Mouse (Mus musculus) heart, embryonic 16.5 days (tissue): Measurements from ENCODE around the gene Ccnc. TPM values are rescaled to one million over a fixed set of nuclear protein-coding genes. Genes with fewer than 3 reads are reported as not detected.

ENCODE experiments used
- ATAC-seq: fragments of 200-750 bp; cut with Nextera tagmentation; replicated peaks from 2 replicates; pipeline ENCODE4 v1.8.0; 2017; ENCODE audit warnings: moderate number of reproducible peaks; ENCODE audit not compliant: insufficient read depth, low FRiP score; ENCODE audit errors: extremely low read depth
- H3K27ac ChIP-seq: fragments of 300-500 bp; sonication (generic); 2 replicates; pipeline ENCODE4 v1.5.1; 2014; ENCODE audit warnings: mild to moderate bottlenecking, low read length, control low read depth, moderate library complexity
- H3K27me3 ChIP-seq: fragments of 300-500 bp; sonication (generic); 2 replicates; pipeline ENCODE4 v1.6.1; 2014; ENCODE audit warnings: low read length, mixed read lengths; ENCODE audit not compliant: control insufficient read depth, insufficient read depth
- H3K36me3 ChIP-seq: fragments of 300-500 bp; sonication (generic); 2 replicates; pipeline ENCODE4 v1.6.1; 2014; ENCODE audit not compliant: control insufficient read depth, insufficient read depth
- H3K4me1 ChIP-seq: fragments of 300-500 bp; sonication (generic); 2 replicates; pipeline ENCODE4 v1.6.1; 2014; ENCODE audit warnings: low read length, mixed read lengths; ENCODE audit not compliant: control insufficient read depth, insufficient read depth
- H3K4me2 ChIP-seq: fragments of 300-500 bp; sonication (generic); 2 replicates; pipeline ENCODE4 v1.6.1; 2014; ENCODE audit warnings: low read depth, mild to moderate bottlenecking, control low read depth, low read length
- H3K4me3 ChIP-seq: fragments of 300-500 bp; sonication (generic); 2 replicates; pipeline ENCODE4 v1.5.1; 2014; ENCODE audit warnings: mild to moderate bottlenecking, control low read depth, low read length
- H3K9ac ChIP-seq: fragments of 300-500 bp; sonication (generic); 2 replicates; pipeline ENCODE4 v1.6.1; 2014; ENCODE audit warnings: low read length, control low read depth
- H3K9me3 ChIP-seq: fragments of 300-500 bp; sonication (generic); replicated peaks from 2 replicates; pipeline ENCODE4 v1.6.1; 2016; ENCODE audit warnings: low read length; ENCODE audit not compliant: control insufficient read depth
- WGBS: fragments of 180-500 bp; shearing (Covaris S2); extraction: QIAGEN DNeasy Blood & Tissue Kit; methylation state at CpG from one replicate; pipeline ENCODE4 v1.1.7; 2014; 5-methylcytosine and 5-hydroxymethylcytosine counted together
- polyA plus RNA-seq: library from polyadenylated mRNA; unstranded; fragments of >200 nt; fragmentation: Nextera tagmentation; extraction: Ambion mirVana; gene quantifications from 2 replicates; pipeline ENCODE4 v1.2.1, GENCODE M21; 2015

Ccnc gene
- polyA plus RNA-seq, 1 experiment from 2014 or later: 29.2 TPM

DNA sequence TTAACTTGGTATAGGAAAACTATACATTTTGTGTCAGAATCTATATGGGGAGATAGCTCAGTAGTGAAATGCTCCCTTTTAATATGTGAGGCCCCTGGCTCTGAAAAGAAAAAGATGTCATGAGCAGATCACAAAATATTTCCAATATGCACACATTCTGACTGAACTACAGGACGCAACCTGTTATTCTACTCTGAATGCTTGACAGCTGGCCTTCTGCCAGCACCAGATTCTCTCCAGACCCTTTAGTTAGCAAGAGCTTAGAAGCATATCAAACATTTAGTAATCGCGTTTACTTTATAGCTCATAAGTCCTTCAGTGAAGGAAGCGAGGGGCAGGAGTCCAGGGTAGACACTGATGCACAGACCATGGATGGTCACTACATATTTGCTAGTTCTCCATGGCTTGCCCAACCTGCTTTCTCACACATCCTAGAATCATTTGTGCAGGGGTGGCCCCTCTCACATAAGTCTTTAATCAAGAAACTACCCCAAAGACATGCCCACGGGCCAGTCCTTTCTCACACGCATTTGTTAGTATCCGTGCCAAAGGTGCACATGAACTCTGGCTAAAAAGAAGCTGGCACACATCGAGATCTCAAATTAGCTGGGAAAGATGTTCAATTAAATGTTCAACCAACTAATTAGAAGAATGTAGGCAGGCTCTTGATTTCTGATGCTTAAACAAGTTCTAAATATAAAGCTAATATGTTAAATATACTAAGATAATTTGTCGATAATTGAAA, 34.1 kb downstream of the Ccnc start:
- H3K27me3 ChIP-seq: no peaks in the 10 kb centered on the region
- peaks cover 8% of the 10 kb centered on the region for H3K4me1 ChIP-seq
- H3K9me3 ChIP-seq: peaks cover 3% of the 10 kb centered on the region
- peaks cover 7% of the 10 kb centered on the region; the same call in 1 of the 2 replicates for H3K36me3 ChIP-seq
- no peak overlapping the region for H3K27ac ChIP-seq
- no peak overlapping the region for H3K4me3 ChIP-seq
- H3K4me2 ChIP-seq: no peak overlapping the region
- no peak for ATAC-seq
- H3K9ac ChIP-seq: no peak overlapping the region
- 59% methylated on average over 9 of the region's 9 CpGs for WGBS

DNA sequence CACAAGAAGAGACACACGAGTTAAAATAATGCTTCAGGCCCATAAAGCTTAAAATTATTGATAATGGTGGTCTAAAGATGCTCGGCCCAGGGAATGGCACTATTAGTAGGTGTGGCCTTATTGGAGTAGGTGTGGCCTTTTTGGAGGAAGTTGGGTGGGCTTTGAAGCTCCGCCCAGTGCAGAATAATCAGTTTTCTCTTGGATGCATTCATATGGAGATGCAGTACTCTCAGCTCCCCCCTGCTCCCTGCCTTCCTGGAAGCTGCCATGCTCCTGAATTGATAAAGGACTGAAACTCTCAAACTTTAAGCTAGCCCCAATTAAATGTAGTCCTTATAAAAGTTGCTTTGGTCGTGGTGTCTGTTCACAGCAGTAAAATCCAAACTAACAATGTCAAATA, 36.3 kb downstream of the Ccnc start:
- Histone ChIP-seq H3K9ac (no peak overlapping the region), H3K36me3 (peaks cover 6% of the 10 kb centered on the region; the same call in 1 of the 2 replicates), H3K4me3 (no peak overlapping the region), H3K27ac (no peak overlapping the region), H3K4me1 (peaks cover 8% of the 10 kb centered on the region), H3K9me3 (peaks cover 3% of the 10 kb centered on the region), H3K4me2 (no peak overlapping the region), H3K27me3 (no peaks in the 10 kb centered on the region)
- WGBS: 75% methylated on average over 4 of the region's 4 CpGs
- no peak for ATAC-seq

DNA sequence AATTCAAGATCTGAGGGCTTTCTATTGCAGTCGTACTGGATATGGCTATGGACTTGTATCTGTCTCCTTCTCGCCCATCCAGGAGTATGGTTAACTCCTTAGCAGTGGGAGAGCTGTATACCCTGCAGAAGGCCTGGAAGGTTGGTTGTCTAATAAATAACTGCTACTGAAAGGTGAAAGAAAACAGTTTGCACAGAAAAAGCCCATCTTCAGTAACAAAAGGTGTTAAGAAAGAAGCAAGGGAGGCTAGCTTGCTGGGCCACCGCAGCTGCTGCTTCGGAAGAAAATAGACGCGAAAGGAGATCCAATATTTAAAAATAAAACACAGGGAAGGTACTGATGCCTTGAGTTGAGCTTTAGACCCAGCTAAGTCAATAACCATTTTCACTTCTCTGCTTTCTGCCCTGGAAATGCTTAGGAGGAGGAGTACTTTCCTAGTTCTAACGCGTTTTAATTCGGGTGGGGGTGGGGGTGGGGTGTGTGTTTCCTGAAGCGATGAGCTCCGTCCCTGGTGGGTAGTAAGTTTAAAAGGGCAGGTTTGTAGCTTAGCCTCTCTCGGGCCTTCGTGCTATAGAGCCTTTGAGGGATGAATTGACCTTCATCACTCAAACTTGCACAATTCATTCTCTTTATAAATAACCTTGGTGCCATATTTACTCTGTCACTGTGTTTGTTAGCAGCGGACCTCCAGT, 38.8 kb downstream of the Ccnc start:
- ATAC-seq: no peak
- peak overlapping the region; percentile 84 for H3K4me3 ChIP-seq
- H3K4me2 ChIP-seq: peak overlapping the region; percentile 89
- peak overlapping the region; percentile 83 for H3K9ac ChIP-seq
- H3K9me3 ChIP-seq: no peaks in the 10 kb centered on the region
- no peaks in the 10 kb centered on the region for H3K27me3 ChIP-seq
- H3K36me3 ChIP-seq: no peaks in the 10 kb centered on the region
- H3K4me1 ChIP-seq: peaks cover 8% of the 10 kb centered on the region
- WGBS: 20% methylated on average over 14 of the region's 14 CpGs
- H3K27ac ChIP-seq: no peak overlapping the region; the same call in 1 of the 2 replicates

DNA sequence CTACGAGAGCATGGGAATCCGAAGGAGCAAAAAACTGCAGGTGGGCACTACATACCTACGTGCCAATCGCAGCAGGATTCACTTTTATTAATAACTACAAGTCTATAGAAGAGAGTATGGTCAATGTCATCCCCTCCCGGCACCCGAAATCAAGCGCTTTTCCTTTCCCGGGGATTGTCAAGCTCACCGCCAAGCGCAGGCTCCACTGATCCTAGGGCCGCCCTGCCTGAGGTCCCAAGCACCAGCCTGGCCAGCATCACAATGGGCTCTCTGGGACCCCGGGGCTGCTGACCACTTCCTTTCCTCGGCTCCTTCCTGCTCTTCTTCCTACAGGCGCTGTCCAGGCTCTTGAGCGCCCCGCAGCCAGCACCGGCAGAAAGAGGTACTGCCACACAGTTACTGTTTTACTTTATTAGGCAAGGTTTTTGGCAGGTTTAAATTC, 39.4 kb downstream of the Ccnc start, which contains the start of the genes Usp45 and Tstd3:
Gene Usp45, plus strand, starts transcription at position 294 of the 442 bp plus-strand sequence.
Gene Tstd3, minus strand, starts transcription at position 350 of the 442 bp plus-strand sequence.
- 1% methylated on average over 17 of the region's 17 CpGs for WGBS
- ATAC-seq: peak; percentile 83

DNA sequence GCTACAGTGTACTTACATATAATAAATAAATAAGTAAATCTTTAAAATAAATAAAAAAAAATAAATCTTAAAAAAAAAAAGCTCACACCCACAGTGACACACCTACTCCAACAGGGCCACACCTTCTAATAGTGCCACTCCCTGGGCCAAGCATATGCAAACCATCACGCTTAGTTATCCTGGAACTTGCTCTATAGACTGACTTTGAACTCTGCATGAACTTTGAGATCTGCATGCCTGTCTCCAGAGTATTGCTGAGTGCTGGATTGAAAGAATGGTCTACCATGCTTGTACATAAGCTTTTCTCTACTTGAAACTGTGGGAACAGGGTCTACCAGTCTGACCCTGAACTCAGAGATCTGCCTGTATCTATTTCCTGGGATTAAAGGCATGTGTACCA, 43.6 kb downstream of the Ccnc start:
- WGBS: 90% methylated on average over 1 of the region's 1 CpGs

More for the DNA sequence above, 39.4 kb downstream of the Ccnc start, which contains the start of the genes Usp45 and Tstd3:
- Histone ChIP-seq H3K36me3 (no peaks in the 10 kb centered on the region), H3K27me3 (no peaks in the 10 kb centered on the region), H3K4me3 (peak within 1 kb of the TSS; percentile 84), H3K9me3 (no peaks in the 10 kb centered on the region), H3K4me1 (peaks cover 4% of the 10 kb centered on the region), H3K4me2 (peak within 1 kb of the TSS; percentile 89), H3K9ac (peak within 1 kb of the TSS; percentile 83), H3K27ac (peak within 1 kb of the TSS; percentile 40; the same call in 1 of the 2 replicates)

DNA sequence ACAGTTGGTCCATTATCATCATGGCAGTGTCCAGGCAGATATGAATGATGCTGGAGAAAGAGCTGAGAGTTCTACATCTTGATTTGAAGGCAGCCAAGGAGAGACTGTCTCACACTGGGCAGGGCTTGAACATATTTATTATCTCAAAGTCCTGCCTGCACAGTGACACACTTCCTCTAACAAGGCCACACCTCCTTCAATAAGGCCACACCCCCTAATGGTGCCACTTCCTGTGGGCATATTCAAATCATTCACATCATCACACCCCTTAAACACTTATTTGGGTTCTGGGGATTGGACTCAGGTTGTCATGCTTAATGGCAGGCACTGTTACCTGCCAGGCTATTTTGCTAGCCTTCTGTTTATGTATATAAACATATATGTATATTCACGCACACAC, 44.8 kb downstream of the Ccnc start:
- H3K9ac ChIP-seq: no peak overlapping the region
- ATAC-seq: no peak
- H3K4me2 ChIP-seq: no peak overlapping the region
- no peaks in the 10 kb centered on the region for H3K36me3 ChIP-seq
- no peak overlapping the region for H3K27ac ChIP-seq
- H3K4me3 ChIP-seq: no peak overlapping the region
- 88% methylated on average over 1 of the region's 1 CpGs for WGBS
- no peaks in the 10 kb centered on the region for H3K27me3 ChIP-seq
- peaks cover 5% of the 10 kb centered on the region; the same call in 1 of the 2 replicates for H3K4me1 ChIP-seq
- no peaks in the 10 kb centered on the region for H3K9me3 ChIP-seq

More for the DNA sequence above, 43.6 kb downstream of the Ccnc start:
- Histone ChIP-seq H3K4me1 (peaks cover 3% of the 10 kb centered on the region; the same call in 1 of the 2 replicates), H3K9ac (no peak overlapping the region), H3K27me3 (no peaks in the 10 kb centered on the region), H3K4me2 (no peak overlapping the region), H3K27ac (no peak overlapping the region), H3K4me3 (no peak overlapping the region), H3K36me3 (no peaks in the 10 kb centered on the region), H3K9me3 (no peaks in the 10 kb centered on the region)
- no peak for ATAC-seq

DNA sequence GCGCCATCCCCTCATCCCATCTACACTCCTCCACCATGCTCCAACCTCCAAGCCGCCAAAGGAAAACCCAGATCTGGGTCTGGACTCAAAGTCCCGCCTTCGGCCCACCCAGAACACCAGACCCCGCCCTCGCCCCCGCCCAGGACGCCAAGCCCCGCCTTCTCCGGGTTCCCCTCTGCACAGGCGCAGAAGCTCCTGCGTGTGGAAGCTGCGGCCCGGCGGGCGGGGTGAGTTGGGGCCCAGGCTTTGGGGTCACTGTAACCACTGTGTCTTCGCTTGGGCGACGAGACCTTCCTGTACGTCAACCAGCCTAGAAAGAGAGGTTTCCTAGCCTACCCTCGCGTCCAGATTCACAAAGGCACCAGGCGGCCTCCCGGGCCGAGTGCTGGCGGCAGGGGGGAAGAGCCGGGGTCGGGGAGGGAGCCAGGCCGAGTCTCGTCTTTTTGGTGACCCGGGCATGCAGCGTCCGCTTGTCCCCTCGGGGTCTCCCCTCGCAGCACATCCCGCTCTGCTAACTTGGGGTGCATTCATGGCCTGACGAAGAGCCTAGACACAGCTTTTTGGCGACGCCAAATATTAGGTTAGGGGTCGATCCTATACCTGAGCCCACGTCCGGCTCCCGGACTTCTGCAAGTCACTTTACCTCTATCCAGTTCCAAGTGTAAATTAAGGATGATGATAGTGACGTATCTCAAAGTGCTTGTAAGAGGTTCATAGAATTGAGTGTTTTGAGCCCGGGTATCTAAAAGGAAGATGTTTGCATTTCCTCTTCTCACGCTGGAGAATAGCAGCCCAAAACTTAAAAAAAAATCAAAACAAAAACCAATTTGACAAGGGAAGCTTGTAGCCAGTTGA, 48.8 kb downstream of the Ccnc start:
- Histone ChIP-seq H3K36me3 (peaks cover 5% of the 10 kb centered on the region; the same call in 1 of the 2 replicates), H3K9ac (peak overlapping the region; percentile 94), H3K4me1 (peaks cover 6% of the 10 kb centered on the region; the same call in 1 of the 2 replicates), H3K27ac (peak overlapping the region; percentile 65), H3K4me3 (peak overlapping the region; percentile 92), H3K9me3 (no peaks in the 10 kb centered on the region), H3K4me2 (peak overlapping the region; percentile 85), H3K27me3 (no peaks in the 10 kb centered on the region)
- peak; percentile 98 for ATAC-seq
- WGBS: under 1% methylated on average over 46 of the region's 46 CpGs

DNA sequence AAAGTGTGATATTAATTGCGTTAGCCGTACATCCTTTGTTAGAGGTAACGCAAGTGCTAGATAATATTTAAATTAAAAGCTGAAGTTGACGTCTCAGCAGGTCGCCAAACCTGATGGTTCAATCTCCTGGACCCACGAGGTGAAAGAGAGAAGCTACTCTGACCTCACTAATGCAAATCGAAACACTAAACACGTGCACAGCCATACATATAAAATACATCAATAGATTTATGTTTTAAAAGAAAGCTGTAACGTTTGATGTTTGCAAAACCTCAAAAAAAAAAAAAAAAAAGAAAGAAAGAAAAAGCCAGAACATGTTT, 49.4 kb downstream of the Ccnc start:
- peaks cover 11% of the 10 kb centered on the region; the same call in 1 of the 2 replicates for H3K36me3 ChIP-seq
- peaks cover 6% of the 10 kb centered on the region; the same call in 1 of the 2 replicates for H3K4me1 ChIP-seq
- H3K4me3 ChIP-seq: peak overlapping the region; percentile 92
- 6% methylated on average over 9 of the region's 9 CpGs for whole genome bisulfite sequencing
- no peak overlapping the region; the same call in 1 of the 2 replicates for H3K27ac ChIP-seq
- H3K9ac ChIP-seq: peak overlapping the region; percentile 94
- H3K4me2 ChIP-seq: peak overlapping the region; percentile 85
- H3K9me3 ChIP-seq: no peaks in the 10 kb centered on the region
- H3K27me3 ChIP-seq: no peaks in the 10 kb centered on the region
- no peak for ATAC-seq
